Mouse (Mus musculus) 416B (cell line): ENCODE results near the gene Gm10912.
A peak's percentile ranks its signal among the peaks of the same experiment; 100 is the strongest.
"Not testable (repeated sequence)": the region's sequence is repeated elsewhere in the genome, so short reads cannot be mapped to it uniquely, and the experiment has no call there.

Experiments
- DNase-seq: peaks from one replicate; pipeline ENCODE4 v3.0.0; 2011; ENCODE audit warnings: low read depth

The Gm10912 gene

GRCm38 (mm10) chr2:104068450-104068849 is 2.8 kb downstream of the Gm10912 start, which contains the start of gene Gm10799:
TSS of gene Gm10799 (minus strand) at chr2:104068550.
- not testable (repeated sequence) for DNase-seq

- DNase-seq: peak; percentile 31
Observed at GRCm38 (mm10) chr2:104069704-104070185, 4.1 kb downstream of the Gm10912 start, which contains the start of gene Cd59b. TSS of gene Cd59b (plus strand) at chr2:104069849.

GRCm38 (mm10) chr2:104078285-104078684 is 12.7 kb downstream of the Gm10912 start:
- not testable (repeated sequence) for DNase-seq

- DNase-seq: not testable (repeated sequence)
Observed at GRCm38 (mm10) chr2:104081436-104082050, 15.9 kb downstream of the Gm10912 start.

GRCm38 (mm10) chr2:104082474-104082873 is 16.8 kb downstream of the Gm10912 start:
- DNase-seq: no peak

- DNase-seq: not testable (repeated sequence)
Observed at GRCm38 (mm10) chr2:104084027-104084426, 18.4 kb downstream of the Gm10912 start.

- not testable (repeated sequence) for DNase-seq
Observed at GRCm38 (mm10) chr2:104087562-104087961, 21.9 kb downstream of the Gm10912 start.

- no peak for DNase-seq
Observed at GRCm38 (mm10) chr2:104093305-104093704, 27.7 kb downstream of the Gm10912 start.

- DNase-seq: peak; percentile 82
Observed at GRCm38 (mm10) chr2:104095741-104096213, 30.2 kb downstream of the Gm10912 start, which contains the start of gene Cd59a. TSS of gene Cd59a (plus strand) at chr2:104095801.

- DNase-seq: peak; percentile 10
Observed at GRCm38 (mm10) chr2:104096256-104096655, 30.6 kb downstream of the Gm10912 start.

- peak; percentile 11 for DNase-seq
Observed at GRCm38 (mm10) chr2:104096796-104097195, 31.2 kb downstream of the Gm10912 start.

- not testable (repeated sequence) for DNase-seq
Observed at GRCm38 (mm10) chr2:104097396-104097795, 31.8 kb downstream of the Gm10912 start.

- peak; percentile 90 for DNase-seq
Observed at GRCm38 (mm10) chr2:104098529-104099230, 33.1 kb downstream of the Gm10912 start.

- DNase-seq: no peak
Observed at GRCm38 (mm10) chr2:104099231-104099585, 33.6 kb downstream of the Gm10912 start.

GRCm38 (mm10) chr2:104099946-104100345 is 34.3 kb downstream of the Gm10912 start:
- no peak for DNase-seq

- no peak for DNase-seq
Observed at GRCm38 (mm10) chr2:104104800-104105199, 39.2 kb downstream of the Gm10912 start.

GRCm38 (mm10) chr2:104109021-104109420 is 43.4 kb downstream of the Gm10912 start:
- not testable (repeated sequence) for DNase-seq

GRCm38 (mm10) chr2:104109528-104109927 is 43.9 kb downstream of the Gm10912 start:
- no peak for DNase-seq

GRCm38 (mm10) chr2:104110031-104110430 is 44.4 kb downstream of the Gm10912 start:
- DNase-seq: peak; percentile 62

GRCm38 (mm10) chr2:104111170-104111797 is 45.7 kb downstream of the Gm10912 start:
- DNase-seq: not testable (repeated sequence)

GRCm38 (mm10) chr2:104113563-104113962 is 47.9 kb downstream of the Gm10912 start:
- DNase-seq: not testable (repeated sequence)

GRCm38 (mm10) chr2:104114898-104115297 is 49.3 kb downstream of the Gm10912 start:
- DNase-seq: no peak
